Mouse (Mus musculus) mammary gland, adult 2 months (tissue): ENCODE data around the gene Sfta2. TPM values are rescaled to one million over a fixed set of nuclear protein-coding genes. Genes with fewer than 3 reads are reported as not detected.

Source experiments
- polyA plus RNA-seq: library from polyadenylated mRNA; depleted of rRNA; stranded (reverse); fragments of >200 nt; gene quantifications from 2 replicates; pipeline ENCODE4 v1.2.3, GENCODE M21; 2012; ENCODE audit warnings: low replicate concordance; rRNA removed

Sfta2 gene
- not detected in 2 replicates for polyA plus RNA-seq

DNA sequence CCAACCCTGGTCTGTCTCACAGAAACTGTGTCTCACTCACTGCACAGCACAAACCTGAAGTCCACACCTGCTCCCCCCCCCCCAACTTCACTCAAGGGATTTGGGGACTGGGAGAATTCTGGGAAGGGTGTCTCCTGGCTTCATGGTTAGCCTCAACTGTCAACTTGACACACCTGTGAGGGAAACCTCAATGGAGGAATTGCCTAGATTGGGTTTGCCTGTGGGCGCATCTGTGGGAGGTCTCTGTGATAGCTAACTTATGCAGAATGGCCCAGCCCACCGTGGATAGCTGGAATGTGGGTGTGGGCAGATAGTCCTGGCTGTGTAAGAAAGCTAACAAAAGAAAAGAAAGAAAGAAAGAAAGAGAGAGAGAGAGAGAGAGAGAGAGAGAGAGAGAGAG, at the start of gene Sfta2:
Sfta2 (plus strand) TSS at position 301 of the 400 bp plus-strand sequence.

DNA sequence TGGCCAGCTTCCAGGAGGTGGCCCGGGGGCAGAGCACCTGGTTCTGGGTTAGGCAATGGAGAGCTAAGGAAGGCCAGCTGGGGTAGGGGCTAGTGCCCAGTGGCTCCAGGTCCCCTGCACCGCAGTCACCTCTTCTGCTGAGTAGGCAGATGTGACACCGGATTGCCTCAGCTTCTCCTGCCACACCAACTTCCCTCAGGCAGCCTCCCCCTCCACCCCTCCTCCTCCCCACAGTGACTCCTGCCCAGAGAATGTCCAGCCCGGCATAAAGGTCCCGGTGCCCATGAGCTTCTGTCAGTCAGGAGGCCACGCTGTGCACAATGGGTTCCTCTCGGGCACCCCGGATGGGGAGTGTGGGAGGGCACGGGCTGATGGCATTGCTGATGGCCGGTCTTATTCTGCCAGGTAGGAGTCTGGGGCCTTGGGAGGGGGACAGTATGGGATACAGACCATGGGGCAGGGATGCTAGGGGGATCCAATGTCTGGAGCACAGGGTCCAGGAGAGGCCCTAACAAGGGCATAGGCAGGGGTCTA, 49.4 kb upstream of the Sfta2 start, which contains the start of gene Cdsn:
Cdsn (plus strand) TSS at position 248 of the 534 bp plus-strand sequence.

GRCm38 (mm10) chr17:35567150-35567549, 34.2 kb upstream of the Sfta2 start, which contains the start of gene 2300002M23Rik:
TSS of gene 2300002M23Rik (plus strand) at chr17:35567450.

DNA sequence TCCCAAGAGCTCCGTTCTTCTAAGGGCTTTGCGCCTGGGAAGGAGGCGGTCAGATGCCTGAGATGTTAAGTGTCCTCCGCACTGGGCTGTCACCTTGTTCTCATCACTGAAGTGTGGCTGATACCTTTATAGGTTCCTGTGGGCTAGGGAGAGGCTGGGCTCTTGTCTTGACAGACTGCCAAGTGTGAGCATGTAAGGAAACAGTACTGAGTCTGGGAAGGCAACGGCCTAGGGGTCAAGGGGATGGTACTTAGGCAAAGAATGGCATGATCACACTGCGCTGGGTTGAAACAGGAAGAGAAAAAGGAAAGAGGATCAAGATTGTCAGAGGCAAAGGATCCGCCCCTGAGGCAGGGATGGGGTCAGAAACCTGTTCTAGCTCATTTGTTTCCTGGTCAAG, 25.2 kb downstream of the Sfta2 start, which contains the start of gene Gm9573:
Gm9573 (minus strand) TSS at position 101 of the 400 bp plus-strand sequence.

GRCm38 (mm10) chr17:35643609-35644236, 42.4 kb downstream of the Sfta2 start, which contains the start of gene Mucl3:
TSS of gene Mucl3 (minus strand) at chr17:35643695.

DNA sequence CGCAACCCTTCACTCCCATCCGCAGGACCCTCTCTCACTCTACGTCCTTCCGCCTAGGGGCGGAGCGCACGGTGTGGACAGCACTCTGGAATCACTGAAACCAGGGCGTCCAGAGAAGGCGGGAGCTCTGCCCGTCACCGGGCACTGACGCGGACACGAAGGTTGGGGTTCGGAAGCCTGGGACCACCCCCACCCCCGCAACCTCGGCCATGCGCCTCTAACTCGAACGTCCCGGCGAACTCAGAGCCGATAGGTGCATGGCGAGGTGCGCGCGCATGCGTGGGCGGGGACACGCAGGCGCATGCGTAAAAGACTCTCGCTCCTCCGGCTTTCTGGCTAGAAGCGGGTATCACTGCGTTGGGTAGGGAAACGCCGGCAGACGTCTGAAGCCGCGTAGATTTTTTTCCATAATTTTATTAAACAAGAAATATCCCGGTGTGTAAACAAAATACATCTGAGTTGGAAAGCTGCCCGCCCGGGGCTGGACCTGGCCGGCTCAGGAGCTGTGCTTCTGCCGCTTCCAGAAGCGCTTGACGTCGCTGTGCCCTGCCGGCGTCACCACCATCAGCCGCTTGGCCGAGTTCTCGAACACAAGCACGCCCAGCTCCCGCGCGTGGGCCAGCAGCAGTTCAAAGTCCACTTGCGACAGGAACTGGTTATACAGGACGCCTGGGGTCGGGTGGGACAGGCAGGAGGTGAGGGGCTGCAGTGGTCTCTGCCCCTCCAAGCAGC, 66.2 kb downstream of the Sfta2 start, which contains the start of gene Vars2:
Vars2 (minus strand) TSS at position 259 of the 732 bp plus-strand sequence.

GRCm38 (mm10) chr17:35673416-35674035, 72.2 kb downstream of the Sfta2 start, which contains the start of gene Gtf2h4:
TSS of gene Gtf2h4 (minus strand) at chr17:35673739.

Other genes starting within 250 kb of the Sfta2 start
- 138 and 275 TPM in 2 replicates for gene H2-Q4, start 221.9 kb upstream of the Sfta2 start, polyA plus RNA-seq
- gene H2-Q6, start 176.7 kb upstream of the Sfta2 start, polyA plus RNA-seq = 123 and 169 TPM in 2 replicates
- 529 and 618 TPM in 2 replicates for gene H2-Q7, start 162.4 kb upstream of the Sfta2 start, polyA plus RNA-seq
- gene H2-Q10, start 131.5 kb upstream of the Sfta2 start, polyA plus RNA-seq = 195 and 217 TPM in 2 replicates
- gene Pou5f1, start 95.5 kb upstream of the Sfta2 start, polyA plus RNA-seq = not detected in 2 replicates
- 9.0 and 13.1 TPM in 2 replicates for gene Tcf19, start 84.7 kb upstream of the Sfta2 start, polyA plus RNA-seq
- gene Cchcr1, start 84.4 kb upstream of the Sfta2 start, polyA plus RNA-seq = 5.8 and 6.5 TPM in 2 replicates
- 0.79 TPM in 1 of 2 replicates, not detected in the other for gene Psors1c2, start 68.3 kb upstream of the Sfta2 start, polyA plus RNA-seq
- gene Cdsn, start 49.4 kb upstream of the Sfta2 start, polyA plus RNA-seq = 63.9 and 77.7 TPM in 2 replicates
- not detected in 2 replicates for gene 2300002M23Rik, start 34.1 kb upstream of the Sfta2 start, polyA plus RNA-seq
- gene Gm9573, start 25.1 kb downstream of the Sfta2 start, polyA plus RNA-seq = not detected in 2 replicates
- gene Mucl3, start 42.1 kb downstream of the Sfta2 start, polyA plus RNA-seq = not detected in 2 replicates
- 29.6 and 63.8 TPM in 2 replicates for gene Vars2, start 66.0 kb downstream of the Sfta2 start, polyA plus RNA-seq
- 29.5 and 31.8 TPM in 2 replicates for gene Gtf2h4, start 72.2 kb downstream of the Sfta2 start, polyA plus RNA-seq
- 39.2 and 64.6 TPM in 2 replicates for gene Ddr1, start 103.1 kb downstream of the Sfta2 start, polyA plus RNA-seq
- 16.7 and 21.8 TPM in 2 replicates for gene Ier3, start 220.1 kb downstream of the Sfta2 start, polyA plus RNA-seq
- gene Flot1, start 221.7 kb downstream of the Sfta2 start, polyA plus RNA-seq = 63.0 and 72.5 TPM in 2 replicates
- 364 and 441 TPM in 2 replicates for gene Tubb5, start 236.8 kb downstream of the Sfta2 start, polyA plus RNA-seq
- gene Mdc1, start 240.0 kb downstream of the Sfta2 start, polyA plus RNA-seq = 9.6 and 11.0 TPM in 2 replicates